Mouse (Mus musculus) testis, adult 2 months (tissue): ENCODE measurements around the gene Qprt.

ENCODE experiments used
- CTCF ChIP-seq: fragments of 200-500 bp; IDR thresholded peaks from 2 replicates; pipeline ENCODE4 v1.5.1; 2012; ENCODE audit warnings: low read depth, mild to moderate bottlenecking, inconsistent platforms, low read length, moderate library complexity; ENCODE audit not compliant: control insufficient read depth, insufficient read depth, insufficient replicate concordance
- POLR2A ChIP-seq: fragments of 200-500 bp; IDR thresholded peaks from 2 replicates; pipeline ENCODE4 v1.6.1; 2012; ENCODE audit warnings: low read depth, mild to moderate bottlenecking, inconsistent platforms, low read length, moderate library complexity; ENCODE audit not compliant: control insufficient read depth

DNA sequence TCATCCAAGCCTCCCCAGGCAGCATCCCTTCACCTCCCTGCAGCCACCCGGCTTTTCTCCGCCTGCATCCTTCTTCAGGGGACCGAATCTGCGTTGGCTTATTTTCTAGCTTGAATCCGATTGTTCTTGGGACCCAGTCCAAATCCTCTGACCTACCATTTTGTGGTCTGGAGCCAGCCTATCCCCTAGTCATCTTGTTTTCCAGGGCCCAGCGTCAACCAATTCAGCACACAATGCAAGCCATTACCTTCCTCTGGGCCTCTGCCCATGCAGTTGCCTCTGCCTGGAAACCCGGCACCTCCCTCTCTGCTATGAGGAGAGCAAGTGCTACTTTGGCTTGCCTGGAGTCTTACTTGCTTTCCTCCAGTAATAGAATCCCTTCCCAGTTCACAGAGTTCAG lies 16.5 kb downstream of the Qprt start:
- TF ChIP-seq POLR2A (no peak), CTCF (no peak)
